Mouse (Mus musculus) hindbrain, embryonic 12.5 days (tissue): ENCODE data around the gene Anapc1. TPM values are rescaled to one million over a fixed set of nuclear protein-coding genes. Genes with fewer than 3 reads are reported as not detected.

Experiments
- polyA plus RNA-seq: library from polyadenylated mRNA; unstranded; fragments of >200 nt; fragmentation: Nextera tagmentation; extraction: Ambion mirVana; gene quantifications from 2 replicates; pipeline ENCODE4 v1.2.1, GENCODE M21; 2016

Gene Anapc1
- polyA plus RNA-seq, 1 experiment from 2014 or later = 79.1 TPM

Other genes starting within 250 kb of the Anapc1 start
- gene Spdye4c, start 96.2 kb downstream of the Anapc1 start, polyA plus RNA-seq = not detected in 2 replicates
- 6.5 and 6.8 TPM in 2 replicates for gene Mertk, start 11.6 kb upstream of the Anapc1 start, polyA plus RNA-seq
- gene Tmem87b, start 130.7 kb upstream of the Anapc1 start, polyA plus RNA-seq = 35.2 and 39.5 TPM in 2 replicates
- 2.8 and 3.8 TPM in 2 replicates for gene Fbln7, start 175.6 kb upstream of the Anapc1 start, polyA plus RNA-seq